Mouse (Mus musculus) forebrain, embryonic 13.5 days (tissue): ENCODE results near the gene Kcnab1. TPM values are rescaled to one million over a fixed set of nuclear protein-coding genes. Genes with fewer than 3 reads are reported as not detected.
A peak's percentile ranks its signal among the peaks of the same experiment; 100 is the strongest.

Experiments used
- ATAC-seq: fragments of 200-750 bp; cut with Nextera tagmentation; 2 replicates; pipeline ENCODE4 v1.8.0; 2017
- H3K27ac ChIP-seq: fragments of 300-500 bp; sonication (generic); 2 replicates; pipeline ENCODE4 v1.5.1; 2015; ENCODE audit warnings: inconsistent platforms, mild to moderate bottlenecking, moderate library complexity
- H3K27me3 ChIP-seq: fragments of 300-500 bp; sonication (generic); 2 replicates; pipeline ENCODE4 v1.6.1; 2015; ENCODE audit warnings: mild to moderate bottlenecking, inconsistent platforms
- H3K36me3 ChIP-seq: fragments of 300-500 bp; sonication (generic); 2 replicates; pipeline ENCODE4 v1.6.1; 2015; ENCODE audit warnings: mild to moderate bottlenecking, inconsistent platforms; ENCODE audit not compliant: poor library complexity, severe bottlenecking
- H3K4me1 ChIP-seq: fragments of 300-500 bp; sonication (generic); 2 replicates; pipeline ENCODE4 v1.6.1; 2015; ENCODE audit warnings: inconsistent platforms
- H3K4me2 ChIP-seq: fragments of 300-500 bp; sonication (generic); 2 replicates; pipeline ENCODE4 v1.6.1; 2015; ENCODE audit warnings: inconsistent platforms, mild to moderate bottlenecking, moderate library complexity
- H3K4me3 ChIP-seq: fragments of 300-500 bp; sonication (generic); 2 replicates; pipeline ENCODE4 v1.5.1; 2015; ENCODE audit warnings: mild to moderate bottlenecking, inconsistent platforms
- H3K9ac ChIP-seq: fragments of 300-500 bp; sonication (generic); 2 replicates; pipeline ENCODE4 v1.6.1; 2015; ENCODE audit warnings: mild to moderate bottlenecking, inconsistent platforms
- H3K9me3 ChIP-seq: fragments of 300-500 bp; sonication (generic); replicated peaks from 2 replicates; pipeline ENCODE4 v1.6.1; 2016; ENCODE audit warnings: inconsistent platforms
- WGBS: fragments of 180-500 bp; shearing (Covaris S2); methylation state at CpG from one replicate; pipeline ENCODE4 v1.1.7; 2015; 5-methylcytosine and 5-hydroxymethylcytosine counted together
- polyA plus RNA-seq: library from polyadenylated mRNA; unstranded; fragments of >200 nt; fragmentation: Nextera tagmentation; extraction: Ambion mirVana; gene quantifications from 2 replicates; pipeline ENCODE4 v1.2.1, GENCODE M21; 2015

Kcnab1 gene
- polyA plus RNA-seq, 1 experiment from 2014 or later = 2.8 TPM

DNA sequence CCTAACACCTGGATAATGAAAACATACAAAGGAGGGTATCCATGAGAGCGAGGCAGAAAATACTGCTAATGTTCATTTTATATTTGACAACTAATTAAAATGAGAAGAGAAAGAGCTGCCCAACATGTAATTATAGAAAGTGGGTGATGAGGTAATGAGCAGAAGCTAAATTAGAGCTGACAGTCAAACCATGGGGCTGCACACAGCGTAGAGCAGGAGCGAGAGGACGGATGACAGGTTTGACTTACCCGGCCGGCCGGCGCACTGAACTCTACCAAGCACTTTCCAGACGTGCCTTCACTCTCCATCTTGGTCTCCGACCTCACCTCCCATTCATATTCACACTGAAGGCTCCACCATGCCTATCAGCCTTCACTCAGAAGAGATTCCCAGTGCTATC is 168.6 kb downstream of the Kcnab1 start:
- H3K4me3 ChIP-seq = no peak overlapping the region
- WGBS = 60% methylated on average over 10 of the region's 10 CpGs
- ATAC-seq = peak; percentile 45; the same call in 1 of the 2 replicates
- no peak overlapping the region for H3K27ac ChIP-seq
- H3K9ac ChIP-seq = no peak overlapping the region
- no peaks in the 10 kb centered on the region for H3K27me3 ChIP-seq
- no peaks in the 10 kb centered on the region for H3K4me1 ChIP-seq
- H3K9me3 ChIP-seq = no peaks in the 10 kb centered on the region
- no peaks in the 10 kb centered on the region for H3K36me3 ChIP-seq
- no peak overlapping the region for H3K4me2 ChIP-seq

DNA sequence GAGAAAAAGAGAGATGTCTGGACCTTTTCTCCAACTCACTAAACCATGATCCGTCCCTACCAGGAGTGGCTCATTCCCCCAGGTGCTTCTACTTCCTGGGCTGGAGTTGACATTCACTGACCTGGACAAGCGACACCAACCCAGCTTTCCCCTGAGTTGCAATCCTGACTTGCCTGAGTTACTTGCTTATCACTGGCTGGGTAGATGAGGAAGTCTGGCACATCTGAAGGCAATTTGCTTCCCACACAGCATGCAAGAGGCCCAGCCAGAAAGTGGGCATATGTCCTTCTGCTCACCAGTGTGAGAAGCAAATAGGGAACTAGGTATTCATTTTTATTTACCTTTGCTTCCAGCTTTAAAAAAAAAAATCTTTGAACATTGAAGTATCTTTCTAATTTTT is 174.2 kb downstream of the Kcnab1 start:
- H3K9me3 ChIP-seq = no peaks in the 10 kb centered on the region
- no peak overlapping the region for H3K9ac ChIP-seq
- no peaks in the 10 kb centered on the region for H3K4me1 ChIP-seq
- H3K4me3 ChIP-seq = no peak overlapping the region
- H3K27me3 ChIP-seq = no peaks in the 10 kb centered on the region
- H3K4me2 ChIP-seq = no peak overlapping the region
- ATAC-seq = no peak
- H3K27ac ChIP-seq = no peak overlapping the region
- no peaks in the 10 kb centered on the region for H3K36me3 ChIP-seq
- WGBS = 85% methylated on average over 2 of the region's 2 CpGs

DNA sequence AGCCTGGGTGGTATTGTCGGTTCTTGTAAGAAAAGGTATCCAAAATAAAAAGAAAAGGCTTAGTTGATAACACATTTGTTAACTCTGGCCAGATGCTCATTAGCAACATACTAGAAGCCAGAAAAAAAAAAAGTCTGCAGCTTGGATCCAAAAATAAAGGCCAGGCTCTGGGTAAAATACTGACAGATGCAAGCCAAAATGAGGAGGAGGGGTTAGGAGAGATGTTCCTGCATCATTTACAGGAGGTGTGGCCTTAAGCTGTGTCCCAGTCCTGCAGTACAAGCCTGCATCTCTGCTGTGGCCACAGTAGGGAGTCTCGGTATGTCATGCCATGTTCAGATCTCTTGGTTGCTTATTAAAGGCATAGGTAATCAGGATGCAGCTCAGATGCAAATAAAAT is 179.8 kb downstream of the Kcnab1 start:
- 77% methylated on average over 2 of the region's 2 CpGs for WGBS
- H3K4me1 ChIP-seq = no peaks in the 10 kb centered on the region
- no peaks in the 10 kb centered on the region for H3K36me3 ChIP-seq
- H3K27me3 ChIP-seq = no peaks in the 10 kb centered on the region
- H3K4me3 ChIP-seq = no peak overlapping the region
- no peak overlapping the region for H3K27ac ChIP-seq
- no peaks in the 10 kb centered on the region for H3K9me3 ChIP-seq
- no peak overlapping the region for H3K4me2 ChIP-seq
- no peak overlapping the region for H3K9ac ChIP-seq
- no peak for ATAC-seq

DNA sequence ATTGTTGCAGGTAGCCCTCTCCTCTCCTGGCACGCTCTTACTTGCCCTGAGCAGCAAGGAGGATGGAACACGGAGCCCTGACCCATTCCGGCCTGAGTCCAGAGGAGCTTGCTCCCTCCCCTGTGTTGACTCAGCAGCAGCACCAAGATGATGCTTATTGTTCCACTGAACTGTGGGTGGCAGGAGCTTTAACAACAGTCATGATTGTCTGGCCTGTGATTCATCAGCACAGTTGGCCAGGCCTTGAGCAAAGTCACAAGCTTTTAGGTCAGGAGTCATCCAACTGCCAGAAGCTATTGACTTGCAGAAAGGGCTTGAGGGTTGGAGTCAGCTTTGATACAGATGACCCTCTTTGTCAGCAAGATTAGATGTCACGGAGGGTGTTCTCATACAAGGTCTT is 187.8 kb downstream of the Kcnab1 start:
- ATAC-seq = no peak
- Histone ChIP-seq H3K36me3 (no peaks in the 10 kb centered on the region), H3K4me2 (no peak overlapping the region), H3K27ac (no peak overlapping the region), H3K4me3 (no peak overlapping the region), H3K4me1 (peaks cover 4% of the 10 kb centered on the region; the same call in 1 of the 2 replicates), H3K9ac (no peak overlapping the region), H3K9me3 (no peaks in the 10 kb centered on the region), H3K27me3 (no peaks in the 10 kb centered on the region)
- 37% methylated on average over 4 of the region's 4 CpGs for WGBS

DNA sequence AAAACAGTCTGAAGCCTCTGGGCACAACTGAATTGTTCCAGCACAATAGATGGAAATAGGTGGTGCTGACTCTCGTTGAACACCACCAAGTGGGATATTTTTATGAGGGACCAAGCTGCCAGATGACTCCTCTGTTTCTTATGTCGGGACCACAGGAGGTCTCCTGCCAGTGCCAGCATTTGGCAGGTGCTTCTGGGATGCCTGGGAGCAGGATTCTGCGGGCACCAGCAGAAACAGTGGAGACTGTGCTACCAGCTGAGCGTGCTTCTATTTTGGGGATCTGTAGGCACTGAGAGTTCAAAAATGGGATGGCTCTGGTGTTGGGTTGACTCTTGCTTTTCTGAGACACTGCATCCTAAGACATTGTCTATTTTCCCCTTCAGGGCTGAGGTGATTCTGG is 190.0 kb downstream of the Kcnab1 start:
- ATAC-seq = no peak
- WGBS = 82% methylated on average over 4 of the region's 4 CpGs
- no peak overlapping the region for H3K9ac ChIP-seq

DNA sequence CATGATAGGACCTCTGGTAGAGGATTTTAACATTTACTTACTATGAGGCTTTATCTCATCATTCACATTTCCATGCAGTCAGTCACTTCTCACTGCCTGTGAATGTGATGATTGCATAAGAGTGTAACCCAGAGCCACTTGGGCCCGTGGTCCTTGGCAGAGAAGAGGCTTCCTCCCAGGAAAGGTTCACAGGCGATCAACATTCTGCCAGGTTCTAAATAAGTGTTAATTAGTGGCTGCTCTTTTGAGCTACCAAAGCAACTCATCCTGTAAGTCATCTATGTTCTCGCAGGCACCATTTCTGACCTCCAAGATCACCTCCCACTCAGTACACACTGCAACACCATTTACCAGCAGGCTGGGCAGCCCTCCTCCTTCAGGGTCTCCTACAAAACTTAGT is 192.3 kb downstream of the Kcnab1 start:
- no peak overlapping the region for H3K4me3 ChIP-seq
- H3K9ac ChIP-seq = no peak overlapping the region
- H3K27me3 ChIP-seq = no peaks in the 10 kb centered on the region
- no peaks in the 10 kb centered on the region for H3K36me3 ChIP-seq
- no peak overlapping the region for H3K27ac ChIP-seq
- no peak for ATAC-seq
- no peaks in the 10 kb centered on the region for H3K9me3 ChIP-seq
- H3K4me1 ChIP-seq = peaks cover 4% of the 10 kb centered on the region; the same call in 1 of the 2 replicates
- 45% methylated on average over 3 of the region's 3 CpGs for WGBS
- no peak overlapping the region for H3K4me2 ChIP-seq

More for the DNA sequence above, 190.0 kb downstream of the Kcnab1 start:
- H3K4me2 ChIP-seq = no peak overlapping the region
- peaks cover 4% of the 10 kb centered on the region; the same call in 1 of the 2 replicates for H3K4me1 ChIP-seq
- H3K4me3 ChIP-seq = no peak overlapping the region
- H3K27me3 ChIP-seq = no peaks in the 10 kb centered on the region
- no peaks in the 10 kb centered on the region for H3K36me3 ChIP-seq
- no peaks in the 10 kb centered on the region for H3K9me3 ChIP-seq
- H3K27ac ChIP-seq = no peak overlapping the region

DNA sequence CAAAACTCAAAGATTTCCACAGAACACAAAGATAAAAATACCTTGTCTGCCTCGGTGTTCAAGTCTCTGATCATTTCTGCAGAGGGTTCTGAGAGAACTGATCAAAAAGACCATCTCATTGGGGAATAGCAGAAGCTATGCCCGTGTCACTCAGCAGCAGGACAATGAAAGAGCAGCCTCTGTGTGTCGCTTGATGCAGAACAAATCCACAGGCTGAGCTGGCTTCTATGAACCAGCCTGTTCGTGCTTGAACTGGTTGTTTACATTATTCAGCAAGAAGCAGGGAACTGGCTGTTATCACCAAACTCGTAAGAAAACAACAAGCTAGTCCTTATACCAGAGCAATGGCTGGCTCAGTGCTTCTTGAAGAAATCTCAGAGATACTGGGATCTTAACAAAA is 193.4 kb downstream of the Kcnab1 start:
- Histone ChIP-seq H3K9me3 (no peaks in the 10 kb centered on the region), H3K27me3 (no peaks in the 10 kb centered on the region), H3K4me1 (peaks cover 4% of the 10 kb centered on the region; the same call in 1 of the 2 replicates), H3K36me3 (no peaks in the 10 kb centered on the region), H3K4me3 (no peak overlapping the region), H3K27ac (no peak overlapping the region), H3K9ac (no peak overlapping the region), H3K4me2 (no peak overlapping the region)
- WGBS = 9% methylated on average over 5 of the region's 5 CpGs
- peak; percentile 57; the same call in 1 of the 2 replicates for ATAC-seq

DNA sequence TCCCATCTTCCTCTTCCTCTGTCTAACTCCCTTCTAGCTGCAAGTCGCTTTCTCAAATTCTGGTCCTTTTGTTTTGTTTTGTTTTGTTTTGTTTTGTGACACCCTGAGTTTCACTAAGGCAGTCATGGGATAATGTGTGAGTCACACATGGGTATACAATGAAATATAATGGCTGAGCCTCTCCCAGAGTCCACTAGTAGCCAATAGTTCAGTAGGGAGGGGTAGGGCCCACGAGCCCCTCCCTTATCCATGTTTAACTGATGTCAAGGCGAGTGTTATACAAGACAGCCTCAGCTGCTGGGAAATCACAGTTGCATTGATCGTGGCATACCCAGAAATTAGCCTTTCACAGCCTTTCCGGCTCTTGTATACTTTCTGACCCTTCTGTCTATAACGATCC is 206.7 kb downstream of the Kcnab1 start:
- no peak for ATAC-seq
- no peak overlapping the region for H3K27ac ChIP-seq
- H3K4me2 ChIP-seq = no peak overlapping the region
- H3K27me3 ChIP-seq = no peaks in the 10 kb centered on the region
- H3K4me1 ChIP-seq = no peaks in the 10 kb centered on the region
- no peaks in the 10 kb centered on the region for H3K9me3 ChIP-seq
- no peaks in the 10 kb centered on the region for H3K36me3 ChIP-seq
- 63% methylated on average over 6 of the region's 6 CpGs for whole genome bisulfite sequencing
- H3K9ac ChIP-seq = no peak overlapping the region
- H3K4me3 ChIP-seq = no peak overlapping the region

DNA sequence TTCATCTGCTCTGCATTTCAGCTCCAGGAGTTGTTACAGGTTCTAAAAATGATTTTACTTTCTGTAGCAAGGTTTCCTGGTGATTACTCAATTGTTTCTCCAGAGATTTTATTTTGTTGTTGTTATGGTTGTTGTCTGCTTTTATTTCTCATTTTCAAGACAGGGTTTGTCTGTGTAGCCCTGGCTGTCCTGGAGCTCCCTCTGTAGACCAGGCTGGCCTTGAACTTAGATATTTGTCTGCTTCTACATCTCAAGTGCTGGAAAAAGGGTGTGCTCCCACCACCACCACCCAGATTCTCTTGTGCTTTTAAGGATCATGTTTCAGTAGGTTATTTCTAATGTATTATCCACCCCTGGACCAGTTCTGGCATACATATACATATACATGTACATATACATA is 207.6 kb downstream of the Kcnab1 start:
- H3K27ac ChIP-seq = no peak overlapping the region
- no peaks in the 10 kb centered on the region for H3K9me3 ChIP-seq
- no peak overlapping the region for H3K9ac ChIP-seq
- no peaks in the 10 kb centered on the region for H3K36me3 ChIP-seq
- ATAC-seq = no peak
- H3K4me3 ChIP-seq = no peak overlapping the region
- no peak overlapping the region for H3K4me2 ChIP-seq
- no peaks in the 10 kb centered on the region for H3K27me3 ChIP-seq
- H3K4me1 ChIP-seq = no peaks in the 10 kb centered on the region

DNA sequence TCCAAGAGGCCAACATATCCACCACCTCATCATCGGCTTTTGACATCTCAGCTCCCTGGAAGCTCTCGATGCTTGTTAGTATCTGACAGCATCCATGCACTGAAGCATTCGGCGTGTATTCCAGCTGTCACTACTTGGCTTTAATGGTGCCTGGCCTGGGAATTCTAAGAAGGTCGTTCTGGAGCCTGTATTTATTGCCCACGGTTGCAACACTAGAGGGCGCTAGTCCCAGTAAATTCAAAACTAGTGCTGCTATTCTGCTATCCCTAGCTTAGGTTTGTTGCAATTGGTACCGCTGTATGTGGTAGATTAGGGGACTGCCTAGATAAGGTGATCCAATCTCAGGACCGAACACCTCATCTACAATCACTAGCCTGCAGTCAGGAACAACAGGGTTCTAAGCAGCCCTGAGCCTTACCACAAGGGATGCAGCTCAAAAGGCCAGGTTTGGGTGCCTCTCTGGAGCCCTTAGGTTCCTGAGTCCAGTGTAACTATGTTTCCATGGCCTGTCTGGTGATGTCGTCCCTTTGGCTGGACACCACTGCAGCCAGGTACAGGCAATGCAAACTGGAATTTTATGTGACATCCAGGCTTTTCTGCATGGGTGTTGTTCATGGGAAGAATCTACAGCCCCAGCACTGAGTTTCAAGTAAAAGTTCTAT is 208.8 kb downstream of the Kcnab1 start:
- ATAC-seq = no peak
- no peaks in the 10 kb centered on the region for H3K27me3 ChIP-seq
- no peak overlapping the region for H3K4me2 ChIP-seq
- H3K4me3 ChIP-seq = no peak overlapping the region
- no peaks in the 10 kb centered on the region for H3K4me1 ChIP-seq
- 40% methylated on average over 10 of the region's 10 CpGs for WGBS
- no peaks in the 10 kb centered on the region for H3K9me3 ChIP-seq
- no peaks in the 10 kb centered on the region for H3K36me3 ChIP-seq
- no peak overlapping the region for H3K27ac ChIP-seq
- no peak overlapping the region for H3K9ac ChIP-seq

DNA sequence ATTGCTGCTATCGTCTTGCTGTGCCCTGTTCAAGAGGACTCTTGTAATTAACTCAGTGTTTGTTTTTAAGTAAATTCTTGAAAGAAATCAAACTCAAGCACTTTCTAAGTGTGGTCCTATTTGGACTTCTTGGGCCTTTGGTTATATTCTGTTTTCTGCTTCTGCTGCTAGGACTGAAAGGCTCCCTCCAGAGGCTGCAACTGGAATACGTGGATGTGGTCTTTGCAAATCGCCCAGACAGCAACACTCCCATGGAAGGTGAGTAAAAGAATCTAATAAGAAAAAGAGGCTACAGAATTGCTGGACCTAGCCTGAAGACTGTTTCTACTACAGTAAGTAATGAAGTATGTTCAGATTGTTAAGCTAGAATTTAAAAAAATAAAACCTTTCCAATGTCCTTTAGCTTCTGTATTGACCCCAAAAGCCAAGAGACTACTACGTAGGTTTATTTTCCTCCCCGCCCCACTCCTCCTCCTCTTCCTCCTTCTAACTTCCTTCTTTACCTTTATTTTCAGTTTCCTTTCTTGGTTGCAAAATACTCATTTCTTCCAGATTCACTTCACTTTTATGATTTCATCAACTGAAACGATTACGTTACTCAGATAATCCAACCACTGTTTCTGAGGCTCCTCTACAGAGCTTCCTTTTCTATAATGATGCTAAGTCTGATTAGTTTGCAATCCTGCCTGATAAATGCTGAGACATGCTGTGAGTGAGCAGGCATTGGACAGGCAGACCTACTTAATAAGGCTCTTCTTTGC is 210.2 kb downstream of the Kcnab1 start:
- Histone ChIP-seq H3K4me1 (no peaks in the 10 kb centered on the region), H3K9ac (no peak overlapping the region), H3K9me3 (no peaks in the 10 kb centered on the region), H3K36me3 (no peaks in the 10 kb centered on the region), H3K4me2 (no peak overlapping the region), H3K27me3 (no peaks in the 10 kb centered on the region), H3K4me3 (no peak overlapping the region), H3K27ac (no peak overlapping the region)
- 70% methylated on average over 7 of the region's 7 CpGs for WGBS
- no peak for ATAC-seq

DNA sequence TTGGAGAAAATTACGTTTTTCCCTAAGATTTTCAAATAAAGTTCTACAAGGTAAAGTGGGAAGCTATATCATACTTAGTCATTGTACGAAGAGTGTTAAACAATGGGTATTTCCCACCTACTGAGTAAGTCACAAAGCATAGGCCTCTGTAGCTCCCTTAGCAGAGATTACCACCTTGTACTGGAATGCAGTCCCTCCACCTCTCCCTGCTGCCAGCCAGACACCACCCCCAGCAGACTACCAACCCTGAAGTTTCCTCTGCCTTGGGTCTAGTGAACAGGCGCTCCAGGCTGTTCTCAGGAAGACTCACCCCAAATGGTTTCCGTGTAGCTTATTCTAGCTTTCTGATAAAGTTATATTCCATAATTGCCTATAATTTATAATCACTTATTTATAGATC is 211.8 kb downstream of the Kcnab1 start:
- WGBS = 83% methylated on average over 4 of the region's 4 CpGs
- H3K4me3 ChIP-seq = no peak overlapping the region
- no peak overlapping the region for H3K4me2 ChIP-seq
- no peaks in the 10 kb centered on the region for H3K4me1 ChIP-seq
- H3K9me3 ChIP-seq = no peaks in the 10 kb centered on the region
- no peaks in the 10 kb centered on the region for H3K36me3 ChIP-seq
- no peak for ATAC-seq
- no peak overlapping the region for H3K9ac ChIP-seq
- no peak overlapping the region for H3K27ac ChIP-seq
- H3K27me3 ChIP-seq = no peaks in the 10 kb centered on the region
